Mouse (Mus musculus): ENCODE data around the gene Ogfr. TPM values are rescaled to one million over a fixed set of nuclear protein-coding genes. Genes with fewer than 3 reads are reported as not detected.

Gene Ogfr
- polyA plus RNA-seq, 1 experiment from 2014 or later: 66.3 TPM

- Histone ChIP-seq H3K27me3 (replicated peaks; ENCODE audit: control insufficient read depth, insufficient read depth, low read length) (no peaks in the 10 kb centered on the region), H3K4me2 (ENCODE audit: low read depth, low read length) (no peak overlapping the region), H3K27ac (replicated peaks; ENCODE audit: low read depth, low read length) (no peak overlapping the region; the same call in 1 of the 2 replicates), H3K9ac (ENCODE audit: low read depth, low read length) (no peak overlapping the region), H3K9me3 (ENCODE audit: control insufficient read depth, low read length) (no peaks in the 10 kb centered on the region), H3K4me3 (ENCODE audit: low read depth, low read length) (no peak overlapping the region), H3K4me1 (ENCODE audit: control insufficient read depth, insufficient read depth, low read length) (no peaks in the 10 kb centered on the region), H3K36me3 (ENCODE audit: control insufficient read depth, insufficient read depth, low read length) (no peaks in the 10 kb centered on the region)
- peak; percentile 42 for ATAC-seq (ENCODE audit: low read depth)
- DNase-seq (ENCODE audit: low spot score): peak; percentile 20
- 56% methylated on average over 2 of the region's 2 CpGs for WGBS
Observed at GRCm38 (mm10) chr2:180611882-180612281, 22.8 kb downstream of the Ogfr start.

- no peak overlapping the region for H3K27ac ChIP-seq (replicated peaks; ENCODE audit: low read depth, low read length)
- 0 out of 2 replicates have a peak overlapping the region, but pooled peaks have one; percentile 2 for H3K9ac ChIP-seq (ENCODE audit: low read depth, low read length)
- H3K4me2 ChIP-seq (ENCODE audit: low read depth, low read length): peak overlapping the region; percentile 51
- DNase-seq (ENCODE audit: low spot score): no peak
- no peaks in the 10 kb centered on the region for H3K36me3 ChIP-seq (ENCODE audit: control insufficient read depth, insufficient read depth, low read length)
- ATAC-seq (ENCODE audit: low read depth): peak; percentile 53; the same call in 1 of the 2 replicates
- H3K9me3 ChIP-seq (ENCODE audit: control insufficient read depth, low read length): peaks cover 16% of the 10 kb centered on the region
- peak overlapping the region; percentile 39 for H3K4me3 ChIP-seq (ENCODE audit: low read depth, low read length)
- WGBS: 4% methylated on average over 38 of the region's 112 CpGs
- H3K27me3 ChIP-seq (replicated peaks; ENCODE audit: control insufficient read depth, insufficient read depth, low read length): peaks cover 55% of the 10 kb centered on the region
- H3K4me1 ChIP-seq (ENCODE audit: control insufficient read depth, insufficient read depth, low read length): no peaks in the 10 kb centered on the region
Observed at GRCm38 (mm10) chr2:180641576-180642554, 52.8 kb downstream of the Ogfr start.

DNA sequence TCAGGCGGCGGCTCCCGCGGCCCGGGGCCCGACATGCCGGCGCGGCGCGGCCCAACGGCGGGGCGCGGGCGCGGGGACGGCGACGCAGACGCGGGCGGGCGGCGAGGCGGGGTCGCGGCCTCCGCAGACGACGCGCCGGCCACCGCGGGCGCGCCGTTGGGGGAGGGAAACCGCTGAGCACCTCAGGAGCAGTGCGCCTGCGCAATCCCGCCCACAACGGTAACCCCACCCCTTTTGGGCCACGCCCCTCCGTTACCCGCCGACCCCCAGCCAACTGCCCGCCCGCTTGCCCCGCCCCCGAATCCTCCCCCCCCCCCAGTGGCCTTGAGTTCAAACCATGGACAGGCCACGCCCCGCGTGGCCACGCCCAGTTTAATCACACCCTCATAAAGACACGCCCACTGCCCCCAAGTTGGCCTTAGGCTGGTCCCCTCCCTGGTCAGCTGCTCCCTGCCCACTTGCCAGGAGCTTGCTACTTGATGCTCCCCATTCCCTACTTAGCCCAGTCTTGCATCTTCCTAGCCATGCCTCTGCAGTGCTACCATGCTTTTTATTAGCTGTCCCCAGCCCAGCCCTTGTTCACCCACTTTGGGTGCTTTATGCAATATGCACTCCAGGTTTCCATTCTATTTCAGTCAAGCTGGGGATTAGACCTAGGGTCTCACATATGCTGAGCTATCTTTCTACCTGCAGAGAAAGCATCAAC lies 53.7 kb downstream of the Ogfr start, which contains the start of gene Tcfl5:
Gene Tcfl5 (minus strand): TSS at position 154 of the 706 bp plus-strand sequence.
- Histone ChIP-seq H3K4me3 (ENCODE audit: low read depth, low read length) (peak within 1 kb of the TSS; percentile 39), H3K9ac (ENCODE audit: low read depth, low read length) (0 out of 2 replicates have a peak within 1 kb of the TSS, but pooled peaks have one; percentile 2), H3K36me3 (ENCODE audit: control insufficient read depth, insufficient read depth, low read length) (no peaks in the 10 kb centered on the region), H3K27ac (replicated peaks; ENCODE audit: low read depth, low read length) (no peak within 1 kb of the TSS), H3K27me3 (replicated peaks; ENCODE audit: control insufficient read depth, insufficient read depth, low read length) (peaks cover 55% of the 10 kb centered on the region), H3K4me1 (ENCODE audit: control insufficient read depth, insufficient read depth, low read length) (no peaks in the 10 kb centered on the region), H3K4me2 (ENCODE audit: low read depth, low read length) (peak within 1 kb of the TSS; percentile 51), H3K9me3 (ENCODE audit: control insufficient read depth, low read length) (peaks cover 16% of the 10 kb centered on the region)
- 6% methylated on average over 7 of the region's 56 CpGs for WGBS
- DNase-seq (ENCODE audit: low spot score): no peak
- no peak for ATAC-seq (ENCODE audit: low read depth)

DNA sequence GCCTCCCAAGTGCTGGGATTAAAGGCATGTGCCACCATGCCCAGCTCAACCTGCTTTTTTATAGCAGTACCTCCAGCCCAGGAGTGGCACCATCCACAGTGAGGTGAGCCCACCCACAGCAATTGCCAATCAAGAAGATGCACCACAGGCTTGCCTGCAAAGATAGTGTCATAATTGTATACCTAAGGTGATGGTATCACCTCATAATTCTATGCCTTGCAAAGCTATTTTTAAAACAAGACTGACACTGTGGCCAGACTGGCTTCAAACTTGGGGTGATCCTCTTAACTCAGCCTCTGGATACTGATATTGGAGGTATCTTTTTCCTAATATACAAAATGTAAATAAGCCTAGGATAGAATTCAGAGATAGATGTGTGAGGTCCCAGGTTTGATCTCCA lies 54.6 kb downstream of the Ogfr start:
- DNase-seq (ENCODE audit: low spot score): no peak
- peaks cover 55% of the 10 kb centered on the region for H3K27me3 ChIP-seq (replicated peaks; ENCODE audit: control insufficient read depth, insufficient read depth, low read length)
- no peaks in the 10 kb centered on the region for H3K4me1 ChIP-seq (ENCODE audit: control insufficient read depth, insufficient read depth, low read length)
- ATAC-seq (ENCODE audit: low read depth): no peak
- no peaks in the 10 kb centered on the region for H3K36me3 ChIP-seq (ENCODE audit: control insufficient read depth, insufficient read depth, low read length)
- no peak overlapping the region for H3K4me3 ChIP-seq (ENCODE audit: low read depth, low read length)
- no peak overlapping the region for H3K27ac ChIP-seq (replicated peaks; ENCODE audit: low read depth, low read length)
- H3K9me3 ChIP-seq (ENCODE audit: control insufficient read depth, low read length): peaks cover 16% of the 10 kb centered on the region
- no peak overlapping the region for H3K9ac ChIP-seq (ENCODE audit: low read depth, low read length)
- H3K4me2 ChIP-seq (ENCODE audit: low read depth, low read length): no peak overlapping the region

Other genes with a start within 250 kb of the Ogfr start
- gene Slco4a1, start 133.0 kb upstream of the Ogfr start, polyA plus RNA-seq (2014; fragmentation: Nextera tagmentation; extraction: Ambion mirVana): 1.4 and 1.9 TPM in 2 replicates
- gene Ntsr1, start 89.3 kb upstream of the Ogfr start, polyA plus RNA-seq (2014; fragmentation: Nextera tagmentation; extraction: Ambion mirVana): 0.70 and 1.00 TPM in 2 replicates
- gene Mrgbp, start 7.9 kb upstream of the Ogfr start, polyA plus RNA-seq (2014; fragmentation: Nextera tagmentation; extraction: Ambion mirVana): 23.4 and 29.3 TPM in 2 replicates
- gene Col9a3, start 8.5 kb downstream of the Ogfr start, polyA plus RNA-seq (2014; fragmentation: Nextera tagmentation; extraction: Ambion mirVana): 164 and 277 TPM in 2 replicates
- gene Tcfl5, start 53.5 kb downstream of the Ogfr start, polyA plus RNA-seq (2014; fragmentation: Nextera tagmentation; extraction: Ambion mirVana): 0.34 and 0.88 TPM in 2 replicates
- 26.0 and 27.8 TPM in 2 replicates for gene Dido1, start 120.8 kb downstream of the Ogfr start, polyA plus RNA-seq (2014; fragmentation: Nextera tagmentation; extraction: Ambion mirVana)
- 56.8 and 59.4 TPM in 2 replicates for gene Gid8, start 120.9 kb downstream of the Ogfr start, polyA plus RNA-seq (2014; fragmentation: Nextera tagmentation; extraction: Ambion mirVana)
- gene Slc17a9, start 136.0 kb downstream of the Ogfr start, polyA plus RNA-seq (2014; fragmentation: Nextera tagmentation; extraction: Ambion mirVana): 1.5 and 2.9 TPM in 2 replicates
- 0.08 TPM in 1 of 2 replicates, not detected in the other for gene Bhlhe23, start 187.7 kb downstream of the Ogfr start, polyA plus RNA-seq (2014; fragmentation: Nextera tagmentation; extraction: Ambion mirVana)

Measured in embryonic facial prominence, embryonic 14.5 days (tissue).